Mouse (Mus musculus) pancreas, adult 10 weeks (tissue): Measurements from ENCODE around the gene Olfr902. TPM values are rescaled to one million over a fixed set of nuclear protein-coding genes. Genes with fewer than 3 reads are reported as not detected.

ENCODE experiments used
- polyA plus RNA-seq: library from polyadenylated mRNA; stranded (reverse); fragments of 350-450 nt; fragmentation: Illumina TruSeq; extraction: RNeasy Lipid Tissue Mini Kit (QIAGEN cat#74804); gene quantifications from one replicate; pipeline ENCODE4 v1.2.3, GENCODE M21; 2015; ENCODE audit warnings: low read depth, low replicate concordance; ENCODE audit not compliant: insufficient read depth

Gene Olfr902
- polyA plus RNA-seq = not detected

DNA sequence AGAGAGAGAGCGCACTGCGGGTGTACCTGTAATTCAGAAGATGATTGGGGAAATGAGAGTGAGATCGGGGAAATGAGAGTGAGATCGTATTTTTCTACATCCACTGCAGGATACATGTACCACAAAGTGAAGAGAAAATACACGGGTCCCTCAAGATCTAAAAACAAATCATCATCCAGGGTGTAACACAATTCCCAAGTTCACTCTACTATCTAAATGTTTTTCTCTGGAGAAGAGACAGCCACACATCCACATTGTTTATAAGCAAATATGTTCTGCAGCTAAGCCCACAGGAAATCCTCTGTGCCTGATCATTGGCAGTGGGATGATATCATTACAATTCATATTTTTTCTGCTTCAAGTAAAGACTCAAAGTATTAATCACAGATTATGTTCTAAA lies at the start of gene Olfr902:
Olfr902 (plus strand) TSS at position 301 of the 400 bp plus-strand sequence.

DNA sequence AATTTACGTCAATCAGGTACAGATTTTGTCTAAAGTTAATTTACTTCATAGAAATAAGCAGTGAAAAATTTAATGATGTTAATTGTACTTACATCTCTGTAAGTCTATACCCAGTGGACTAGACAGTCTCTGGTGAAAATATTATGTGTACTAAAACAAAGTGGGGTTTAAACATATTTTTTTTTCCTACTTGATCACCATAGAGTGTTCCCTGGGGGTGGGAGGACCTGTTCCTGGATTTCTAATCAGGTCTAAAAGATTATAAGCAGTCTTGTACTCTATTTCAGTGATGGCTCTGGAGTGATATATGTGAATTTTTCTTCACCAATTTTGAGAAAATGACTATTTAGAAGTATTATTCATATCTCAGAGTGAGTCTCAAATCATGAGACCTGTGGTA lies 46.1 kb upstream of the Olfr902 start, which contains the start of gene Olfr147:
Olfr147 (plus strand) TSS at position 301 of the 400 bp plus-strand sequence.

GRCm38 (mm10) chr9:38429155-38429554 lies 18.3 kb upstream of the Olfr902 start, which contains the start of gene Olfr901:
Gene Olfr901, plus strand, starts transcription at chr9:38429455.

DNA sequence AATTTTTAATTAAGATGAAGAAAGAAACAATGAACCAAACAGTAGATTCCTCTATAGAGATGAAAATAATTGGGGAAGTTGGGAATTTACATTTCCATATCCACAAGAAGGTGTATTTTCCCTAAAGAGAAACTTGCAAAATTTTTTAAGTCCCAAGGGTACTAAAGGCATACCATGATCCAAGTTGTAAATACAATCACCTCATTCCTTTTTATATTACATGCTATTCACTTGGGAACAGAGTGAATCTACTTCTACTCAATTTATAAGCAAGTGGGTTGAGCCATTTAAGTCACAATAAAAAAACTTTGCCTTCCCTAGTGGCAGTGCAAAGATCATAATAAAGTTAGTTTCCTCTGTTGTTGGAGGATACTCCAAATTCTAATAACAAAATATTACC lies 15.4 kb downstream of the Olfr902 start, which contains the start of gene Olfr904:
Olfr904 (plus strand) TSS at position 301 of the 400 bp plus-strand sequence.

GRCm38 (mm10) chr9:38470807-38471206 lies 23.4 kb downstream of the Olfr902 start, which contains the start of gene Olfr905:
Gene Olfr905, plus strand, starts transcription at chr9:38471107.

GRCm38 (mm10) chr9:38486785-38487184 lies 39.3 kb downstream of the Olfr902 start, which contains the start of gene Olfr906:
Gene Olfr906, plus strand, starts transcription at chr9:38487085.

GRCm38 (mm10) chr9:38495501-38495900 lies 48.0 kb downstream of the Olfr902 start, which contains the start of gene Olfr907:
Gene Olfr907, plus strand, starts transcription at chr9:38495801.

Other genes starting within 250 kb of the Olfr902 start
- gene Olfr893, start 239.3 kb upstream of the Olfr902 start, polyA plus RNA-seq = not detected
- not detected for gene Olfr894, start 229.6 kb upstream of the Olfr902 start, polyA plus RNA-seq
- not detected for gene Olfr143, start 194.9 kb upstream of the Olfr902 start, polyA plus RNA-seq
- not detected for gene Olfr895, start 179.8 kb upstream of the Olfr902 start, polyA plus RNA-seq
- not detected for gene Olfr896-ps1, start 156.5 kb upstream of the Olfr902 start, polyA plus RNA-seq
- not detected for gene Olfr25, start 118.6 kb upstream of the Olfr902 start, polyA plus RNA-seq
- not detected for gene Olfr898, start 99.2 kb upstream of the Olfr902 start, polyA plus RNA-seq
- gene Olfr250, start 80.8 kb upstream of the Olfr902 start, polyA plus RNA-seq = not detected
- gene Olfr251, start 70.6 kb upstream of the Olfr902 start, polyA plus RNA-seq = not detected
- not detected for gene Olfr147, start 46.0 kb upstream of the Olfr902 start, polyA plus RNA-seq
- gene Olfr901, start 18.2 kb upstream of the Olfr902 start, polyA plus RNA-seq = not detected
- gene Olfr904, start 15.5 kb downstream of the Olfr902 start, polyA plus RNA-seq = not detected
- gene Olfr905, start 23.5 kb downstream of the Olfr902 start, polyA plus RNA-seq = not detected
- not detected for gene Olfr906, start 39.4 kb downstream of the Olfr902 start, polyA plus RNA-seq
- not detected for gene Olfr907, start 48.1 kb downstream of the Olfr902 start, polyA plus RNA-seq
- not detected for gene Olfr911-ps1, start 73.9 kb downstream of the Olfr902 start, polyA plus RNA-seq
- gene Olfr910, start 90.2 kb downstream of the Olfr902 start, polyA plus RNA-seq = not detected
- gene Olfr912, start 132.5 kb downstream of the Olfr902 start, polyA plus RNA-seq = not detected
- gene Olfr913, start 145.1 kb downstream of the Olfr902 start, polyA plus RNA-seq = not detected
- gene Olfr914, start 157.4 kb downstream of the Olfr902 start, polyA plus RNA-seq = not detected
- not detected for gene Olfr916, start 212.2 kb downstream of the Olfr902 start, polyA plus RNA-seq
- gene Olfr917, start 218.2 kb downstream of the Olfr902 start, polyA plus RNA-seq = not detected
- not detected for gene Olfr918, start 226.9 kb downstream of the Olfr902 start, polyA plus RNA-seq